Mouse (Mus musculus) frontal cortex, adult 2 months (tissue): Measurements from ENCODE around the gene Gna13. TPM values are rescaled to one million over a fixed set of nuclear protein-coding genes. Genes with fewer than 3 reads are reported as not detected.
"Not testable (repeated sequence)": the region's sequence is repeated elsewhere in the genome, so short reads cannot be mapped to it uniquely, and the experiment has no call there.

Source experiments
- DNase-seq, 2 experiments: peaks; one replicate each; pipeline ENCODE4 v3.0.0; 2022; ENCODE audit warnings: low spot score in 1 of 2; ENCODE audit errors: extremely low spot score in 1 of 2
- polyA plus RNA-seq: library from polyadenylated mRNA; depleted of rRNA; stranded (reverse); fragments of >200 nt; gene quantifications from 2 replicates; pipeline ENCODE4 v1.2.3, GENCODE M21; 2012; rRNA removed

The Gna13 gene
- 31.8 and 33.0 TPM in 2 replicates for polyA plus RNA-seq

DNA sequence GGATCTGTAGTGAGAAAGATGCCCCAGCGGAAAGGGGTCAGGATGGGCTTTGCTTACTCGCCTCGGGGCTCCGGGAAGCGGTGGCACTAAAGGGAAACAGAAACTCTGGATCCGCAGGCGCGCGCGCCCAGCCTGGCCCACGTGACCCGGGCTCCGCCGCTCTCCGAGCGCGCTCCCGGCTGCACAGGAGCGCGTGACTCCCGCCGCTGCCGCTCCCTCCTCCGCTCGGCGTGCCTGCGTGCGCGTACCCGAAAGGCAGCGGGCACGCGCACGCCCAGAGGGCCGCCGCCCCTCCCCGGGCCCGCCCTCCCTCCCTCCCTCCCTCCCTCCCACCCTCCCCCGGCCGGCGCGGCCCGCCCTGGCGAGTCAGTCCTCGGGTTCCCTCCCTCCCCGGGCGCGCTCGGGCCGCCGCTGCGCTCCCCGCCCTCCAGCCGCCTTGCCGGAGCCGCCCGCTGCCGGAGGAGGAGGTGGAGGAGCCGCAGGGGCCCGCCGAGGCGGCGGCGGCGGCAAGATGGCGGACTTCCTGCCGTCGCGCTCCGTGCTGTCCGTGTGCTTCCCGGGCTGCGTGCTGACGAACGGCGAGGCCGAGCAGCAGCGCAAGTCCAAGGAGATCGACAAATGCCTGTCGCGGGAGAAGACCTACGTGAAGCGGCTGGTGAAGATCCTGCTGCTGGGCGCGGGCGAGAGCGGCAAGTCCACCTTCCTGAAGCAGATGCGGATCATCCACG, at the start of gene Gna13:
TSS of gene Gna13 (plus strand) at position 369 of the 728 bp plus-strand sequence.
- DNase-seq: peak; percentile 64 to 90

DNA sequence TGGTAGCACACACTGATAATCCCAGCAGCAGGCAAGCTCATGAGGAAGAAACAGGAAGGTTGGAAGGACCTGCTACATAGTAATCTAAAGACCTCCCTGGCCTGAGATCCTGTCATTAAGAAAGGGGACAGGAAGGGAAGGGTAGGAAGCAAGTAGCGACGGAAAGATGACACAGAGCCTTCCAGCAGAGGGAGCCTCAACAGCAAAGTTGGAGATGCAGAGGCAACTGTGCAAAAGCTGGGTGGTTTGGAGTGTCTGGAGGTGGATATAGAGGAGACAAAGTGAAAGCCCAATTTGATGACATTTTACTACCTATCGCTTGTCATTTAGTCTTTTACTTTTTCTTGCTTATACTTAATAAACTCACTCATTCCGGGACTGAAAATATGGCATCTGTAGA, 45.7 kb upstream of the Gna13 start:
- DNase-seq: peak in 1 of 2 experiments; percentile 80

DNA sequence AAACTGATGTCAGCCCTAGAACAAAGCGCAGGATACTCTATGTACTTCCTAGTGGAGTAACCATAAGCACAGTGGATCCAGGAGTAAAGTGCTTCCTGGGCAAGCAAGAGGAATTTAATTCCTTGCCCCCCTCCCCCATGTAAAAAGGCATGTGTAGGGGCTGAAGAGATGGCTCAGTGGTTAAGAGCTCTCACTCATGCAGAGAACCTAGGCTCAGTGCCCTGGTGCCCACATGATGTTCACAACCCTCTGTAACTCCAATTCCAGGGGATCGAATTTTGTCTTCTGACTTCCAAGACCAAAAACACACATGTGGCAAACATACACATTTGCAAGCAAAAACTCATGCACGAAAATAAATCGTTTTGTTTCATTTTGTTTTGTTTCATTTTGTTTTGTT, 43.2 kb upstream of the Gna13 start:
- DNase-seq: no peak

DNA sequence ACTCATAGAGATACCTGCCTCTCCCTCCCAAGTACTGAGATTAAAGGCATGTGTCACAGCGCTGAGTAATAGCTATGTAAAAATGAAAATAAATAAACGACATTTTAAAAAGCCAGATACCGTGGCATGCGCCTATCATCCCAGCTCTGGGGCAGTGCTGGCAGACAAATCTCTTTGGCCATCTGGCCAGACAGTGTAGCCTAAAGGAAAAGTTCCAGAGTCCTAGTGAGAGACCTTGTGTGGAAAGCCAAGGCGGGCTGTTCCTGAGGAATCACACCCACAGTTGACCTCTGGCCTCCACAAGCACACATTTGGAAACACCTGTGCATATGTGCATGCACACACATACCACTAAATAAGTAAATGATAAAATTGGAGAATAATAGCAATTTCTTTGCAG, 42.7 kb upstream of the Gna13 start:
- no peak for DNase-seq

DNA sequence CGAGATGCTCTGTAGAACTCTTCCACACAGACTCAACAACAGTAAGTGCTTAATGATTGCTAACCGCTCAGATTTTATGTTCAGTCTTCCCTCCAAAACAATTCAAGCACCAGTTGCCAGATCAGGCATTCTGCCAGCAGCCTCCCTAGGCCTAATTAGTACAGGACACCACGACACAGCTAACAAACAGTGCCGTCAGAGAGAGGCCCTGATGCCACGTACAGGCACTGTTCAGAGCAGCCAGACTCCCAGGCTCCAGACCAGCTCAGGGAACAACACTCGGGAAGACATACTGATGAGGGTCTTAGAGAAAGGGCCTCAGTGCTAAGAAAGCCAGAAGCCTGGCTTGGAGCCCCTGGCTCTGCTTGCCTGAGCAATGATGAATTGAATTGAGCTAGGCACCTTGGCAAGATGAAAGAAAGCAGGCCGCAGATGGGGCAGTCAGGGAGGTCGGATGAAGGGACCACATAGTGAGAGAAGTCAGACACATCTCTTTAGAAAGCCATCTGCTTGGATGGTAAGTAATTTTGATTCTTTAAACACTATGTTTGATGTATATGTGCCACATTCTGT, 42.2 kb upstream of the Gna13 start:
- peak; percentile 27 to 59 for DNase-seq

DNA sequence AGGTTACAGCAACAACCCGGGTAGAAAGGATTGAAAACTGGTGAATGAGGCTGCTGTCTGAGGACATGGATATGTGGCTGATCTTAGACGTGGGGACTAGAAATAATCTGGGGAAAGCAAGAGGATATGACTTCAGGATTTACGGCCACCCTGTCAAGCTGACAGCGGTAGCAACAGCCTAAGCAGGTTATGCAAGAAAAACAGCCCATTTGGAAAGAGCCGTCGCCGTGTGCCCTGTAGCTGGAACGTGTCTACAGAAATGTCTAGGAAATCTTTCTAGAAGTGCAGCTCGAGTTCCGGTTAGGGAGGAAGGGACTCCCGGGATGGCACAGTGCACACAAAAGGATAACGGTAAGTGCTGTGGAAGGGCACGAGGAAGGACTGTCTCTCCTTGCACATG, 36.4 kb upstream of the Gna13 start:
- DNase-seq: no peak

DNA sequence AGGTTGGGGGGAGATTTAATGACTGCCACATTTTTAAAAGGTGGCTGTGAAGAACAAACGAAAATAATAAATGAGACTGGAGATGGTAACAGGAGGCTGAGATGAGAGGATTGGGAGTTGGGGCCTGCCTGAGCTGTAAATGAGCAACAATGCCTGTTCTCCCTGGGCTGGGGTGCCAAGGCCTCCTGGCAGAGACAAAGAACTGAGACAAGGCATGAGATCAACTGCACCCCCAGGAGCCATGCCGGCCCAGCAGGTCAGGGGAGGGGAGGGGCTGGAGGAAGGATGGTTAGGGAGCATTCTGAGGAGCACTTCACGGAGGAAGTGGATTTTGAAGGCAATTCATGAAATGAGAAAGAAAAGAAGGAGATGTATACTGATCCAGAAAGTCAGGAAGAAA, 35.2 kb upstream of the Gna13 start:
- no peak for DNase-seq

DNA sequence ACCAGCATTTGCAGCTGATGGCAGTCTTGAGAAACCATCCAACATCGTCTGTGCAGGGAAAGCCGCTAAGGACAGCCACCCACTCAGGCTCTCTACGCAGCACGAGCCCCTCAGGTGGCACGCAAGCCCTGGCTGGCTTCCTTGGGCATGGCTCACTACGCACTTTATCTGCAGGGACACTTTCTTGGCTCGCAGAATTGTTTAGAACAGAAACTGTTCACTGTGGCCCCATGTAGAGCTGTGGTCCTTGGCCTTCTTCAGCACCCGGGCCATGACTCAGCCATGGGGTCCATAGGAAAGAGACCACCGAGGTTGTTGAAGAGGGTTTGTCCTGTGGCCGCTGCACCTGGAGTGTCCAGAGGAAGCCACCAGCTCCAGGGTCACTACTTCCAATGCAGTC, 34.7 kb upstream of the Gna13 start:
- no peak for DNase-seq

DNA sequence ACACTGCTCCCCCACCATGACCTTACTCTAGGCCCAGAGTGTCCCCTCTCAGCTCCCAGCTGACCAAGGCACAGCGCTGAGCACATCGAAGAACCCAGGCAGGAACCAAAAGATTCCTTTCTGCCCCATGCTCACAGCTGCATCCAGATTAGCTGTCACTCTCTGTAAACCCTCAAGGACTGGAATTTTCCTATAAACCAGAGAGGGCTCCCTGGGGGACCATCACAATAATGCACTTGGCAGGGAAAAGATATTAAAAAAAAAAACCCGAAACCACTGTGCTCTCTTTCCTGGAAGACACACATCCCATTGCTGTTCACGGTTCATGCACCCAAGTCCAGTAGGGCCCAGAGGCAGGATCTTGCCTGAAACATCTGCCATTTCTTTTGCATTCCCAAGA, 33.3 kb upstream of the Gna13 start:
- DNase-seq: no peak

DNA sequence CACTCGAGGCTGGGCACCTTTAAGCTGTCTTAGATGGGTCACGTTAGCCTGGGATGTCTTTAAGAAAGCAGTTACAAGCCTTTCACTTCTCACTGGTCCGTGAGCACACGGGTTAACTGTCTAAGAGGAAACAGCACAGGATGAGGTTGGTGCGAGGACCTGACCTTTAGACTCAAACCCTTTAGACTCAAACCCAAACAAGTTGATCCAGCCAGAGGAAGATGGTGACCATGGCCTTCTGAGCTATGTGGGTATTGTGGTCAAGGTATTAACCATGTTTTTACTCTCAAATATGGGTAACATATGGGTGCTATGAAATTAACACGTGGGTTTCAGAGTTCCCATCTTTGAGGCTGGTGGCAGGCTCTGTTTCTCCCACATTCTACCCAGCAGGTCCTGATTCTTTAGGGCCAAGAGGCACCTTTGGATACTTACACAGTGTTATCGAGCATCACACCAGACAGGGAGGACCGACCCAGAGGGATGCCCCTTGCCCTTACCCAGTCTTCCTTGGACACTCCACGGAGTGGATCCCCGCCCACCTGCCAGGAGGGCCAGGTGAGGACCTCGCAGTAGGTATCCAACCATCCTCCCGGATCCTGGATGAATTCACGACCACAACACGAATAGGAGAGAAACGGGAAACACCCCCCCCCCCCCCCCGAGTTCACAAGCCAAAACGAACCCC, 31.8 kb upstream of the Gna13 start:
- no peak for DNase-seq

DNA sequence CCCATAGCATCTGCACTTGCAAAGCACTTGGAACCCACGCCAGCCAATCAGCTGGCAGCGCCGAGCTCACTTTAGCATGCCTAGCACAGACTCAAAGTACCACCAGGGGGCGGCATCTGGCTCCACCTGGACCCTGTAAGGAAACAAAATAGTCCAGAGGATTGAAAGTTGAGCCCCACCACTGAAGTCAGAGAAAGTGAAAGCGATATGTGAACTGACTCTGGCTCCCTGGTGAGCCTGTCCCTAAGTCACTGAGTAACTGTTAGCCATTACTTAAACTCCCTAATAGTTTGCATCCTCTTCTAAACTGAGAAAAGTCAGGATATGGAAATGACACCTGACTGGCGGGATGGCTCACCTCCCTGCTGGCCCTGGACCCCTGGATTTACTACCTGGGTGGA, 31.2 kb upstream of the Gna13 start:
- peak; percentile 73 to 97 for DNase-seq

DNA sequence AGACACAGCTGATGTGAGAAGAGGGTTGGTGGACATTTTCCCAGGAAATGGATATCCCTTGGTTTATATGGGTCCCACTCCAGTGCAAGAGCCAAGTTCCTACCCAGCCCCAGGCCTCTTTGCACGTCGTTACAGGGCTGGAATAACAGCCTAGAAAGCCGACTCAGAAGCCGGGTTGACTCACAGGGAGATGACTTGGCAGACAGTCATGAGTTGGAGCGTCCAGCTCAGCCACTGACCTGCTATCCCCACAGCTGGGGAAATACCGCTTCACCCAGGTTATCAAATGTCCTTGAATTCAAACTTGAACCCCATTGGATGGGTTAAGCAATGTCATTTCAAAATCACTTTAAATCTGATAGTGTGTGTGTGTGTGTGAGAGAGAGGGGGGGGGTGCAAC, 29.9 kb upstream of the Gna13 start:
- no peak for DNase-seq

DNA sequence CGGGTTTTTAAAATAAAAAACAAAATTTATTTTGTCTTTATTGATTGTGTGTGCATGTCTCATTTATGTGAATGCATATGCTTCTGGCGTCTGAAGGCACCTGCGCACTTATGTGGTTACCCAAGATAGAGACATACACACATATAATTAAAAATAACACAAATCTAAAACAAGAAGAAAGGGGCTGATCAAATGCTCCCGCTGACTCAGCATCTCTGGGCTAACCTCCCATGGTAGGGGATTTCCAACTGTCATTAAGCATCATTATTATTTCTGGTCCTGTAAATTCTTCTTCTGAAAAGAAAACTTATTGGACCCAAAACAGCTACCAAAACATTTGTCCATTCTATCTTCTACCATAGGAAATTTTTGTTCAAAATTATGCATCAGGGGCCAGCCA, 27.9 kb upstream of the Gna13 start:
- DNase-seq: no peak

DNA sequence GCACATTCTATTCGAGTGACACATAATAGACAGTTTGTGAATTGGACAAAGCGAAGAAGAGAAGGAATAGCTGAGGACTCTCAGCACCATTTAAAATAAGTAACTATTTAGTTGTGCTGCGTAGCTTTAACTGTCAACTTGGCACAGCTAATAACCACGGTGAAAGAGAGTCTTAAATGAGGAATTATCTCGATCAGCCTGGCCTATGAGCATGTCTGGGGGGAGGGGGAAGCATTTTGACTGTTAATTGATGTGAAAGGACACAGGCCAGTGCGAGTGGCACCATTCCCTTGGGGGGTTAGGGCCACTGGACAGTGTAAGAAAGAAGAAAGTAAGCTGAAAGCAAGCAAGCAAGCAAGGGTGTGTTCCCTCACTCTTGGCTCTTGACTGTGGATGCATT, 26.7 kb upstream of the Gna13 start:
- no peak for DNase-seq

DNA sequence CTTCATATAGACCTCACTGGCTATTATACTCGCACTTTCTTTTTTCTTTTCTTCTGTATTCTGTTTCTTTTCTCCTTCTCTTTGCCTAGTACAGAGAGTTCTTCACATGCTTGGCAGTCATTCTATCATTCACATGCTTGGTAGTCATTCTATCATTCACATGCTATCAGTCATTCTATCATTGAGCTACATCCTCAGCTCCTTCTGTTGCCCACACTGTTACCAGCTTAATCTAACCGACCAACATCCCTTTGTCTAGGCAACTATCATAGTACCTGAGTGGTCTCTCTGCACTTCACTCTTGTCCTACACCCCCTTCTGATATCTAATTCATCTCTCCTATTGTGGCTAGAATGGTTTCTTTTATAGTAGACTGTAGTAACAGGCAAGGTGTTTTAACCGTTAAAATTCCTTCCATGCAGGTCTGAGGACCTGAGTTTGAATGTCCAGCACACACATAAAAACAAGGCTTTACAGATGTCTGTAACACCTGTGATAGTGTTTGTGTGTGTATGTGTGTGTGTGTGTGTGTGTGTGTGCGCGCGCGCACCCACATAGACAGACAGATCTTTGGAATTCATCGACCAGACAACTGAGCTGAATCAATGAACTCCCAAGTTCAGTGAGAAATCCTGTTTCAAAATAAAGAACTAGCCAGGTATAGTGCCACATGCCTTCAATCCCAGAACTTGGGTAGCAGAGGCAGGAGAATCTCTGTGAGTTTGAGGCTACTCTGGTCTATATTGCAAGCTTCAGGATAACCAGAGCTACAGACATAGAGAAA, 23.3 kb upstream of the Gna13 start:
- no peak for DNase-seq

DNA sequence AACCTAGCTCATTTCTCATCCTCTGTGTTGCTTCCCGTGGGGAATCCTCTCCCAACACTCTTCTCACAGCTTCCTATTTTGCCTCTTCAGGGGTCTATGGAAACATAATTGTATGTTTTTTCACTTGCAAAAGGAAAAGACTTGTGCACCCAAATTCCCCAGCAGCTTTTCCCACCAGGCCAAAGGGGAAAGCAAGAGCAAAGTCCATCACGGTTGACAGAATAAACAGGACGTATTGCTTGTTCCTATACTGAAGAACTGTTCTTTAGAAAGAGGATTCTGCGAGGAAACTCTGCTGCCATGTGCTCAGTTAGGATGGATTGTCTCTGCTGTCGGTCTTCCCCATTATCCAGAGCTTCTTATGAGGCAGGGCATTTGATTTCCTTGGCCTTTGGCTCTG, 22.1 kb upstream of the Gna13 start:
- no peak for DNase-seq

DNA sequence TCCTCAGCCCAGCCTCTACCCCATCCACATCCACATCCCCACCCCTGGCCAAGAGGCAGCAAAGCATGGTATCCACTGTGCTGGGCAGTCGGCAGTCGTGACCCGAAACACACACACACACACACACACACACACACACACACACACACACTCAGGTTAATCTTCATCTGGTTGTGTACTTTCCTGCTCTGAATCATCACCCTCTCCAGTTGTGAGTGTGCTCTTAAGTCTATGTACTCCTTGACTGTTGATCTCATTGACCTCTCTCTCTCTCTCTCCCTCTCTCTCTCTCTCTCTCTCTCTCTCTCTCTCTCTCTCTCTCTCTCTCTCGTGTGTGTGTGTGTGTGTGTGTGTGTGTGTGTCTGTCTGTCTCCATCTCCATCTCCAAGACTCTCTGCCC, 20.0 kb upstream of the Gna13 start:
- DNase-seq: not testable (repeated sequence)

DNA sequence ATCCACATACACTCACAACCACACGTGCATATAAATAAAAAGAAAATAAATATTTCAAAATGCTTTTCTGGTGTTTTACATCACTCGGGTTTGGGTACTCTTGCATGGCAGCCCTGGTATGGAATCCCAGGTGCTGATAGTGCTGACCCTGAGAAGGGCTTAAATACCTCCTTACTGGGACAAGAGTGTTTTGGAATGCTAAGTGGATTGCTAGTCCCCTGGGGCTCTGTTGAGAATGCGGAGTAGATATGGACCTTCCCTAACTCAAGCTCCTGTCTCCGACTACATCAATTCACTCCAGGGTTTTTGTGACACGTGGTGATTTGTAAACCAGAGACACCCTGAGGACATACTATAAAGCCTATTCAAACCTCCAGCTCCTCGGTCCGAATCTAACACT, 19.1 kb upstream of the Gna13 start:
- DNase-seq: no peak

DNA sequence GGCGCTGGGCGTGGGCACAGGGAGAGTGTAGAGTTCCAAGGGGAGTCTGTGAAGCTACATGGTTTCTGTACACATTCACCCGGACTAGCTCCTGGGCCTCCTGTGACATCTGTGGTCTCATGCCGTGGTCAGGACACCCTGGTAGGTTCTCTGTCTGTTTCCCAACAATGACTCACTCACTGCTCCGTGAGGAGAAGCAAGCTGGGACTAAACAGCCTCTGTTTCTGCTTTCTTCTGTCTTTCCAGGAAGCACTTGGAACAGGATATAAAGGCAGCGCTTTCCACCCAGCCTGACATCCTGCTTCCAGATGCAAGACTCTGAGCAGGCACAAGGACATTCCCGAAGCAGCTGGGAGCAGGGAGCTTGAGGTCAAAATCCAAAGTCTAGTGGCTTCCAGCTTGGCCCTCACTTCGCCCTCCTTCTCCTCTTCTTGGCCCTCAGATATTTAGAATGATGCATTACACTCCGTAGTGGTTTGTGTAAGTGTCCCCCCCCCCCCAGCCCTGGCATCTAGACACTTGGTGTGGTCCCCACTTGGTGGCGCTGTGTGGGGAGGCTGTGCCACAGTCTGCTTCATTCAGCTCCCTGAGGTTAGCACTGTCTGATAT, 18.5 kb upstream of the Gna13 start:
- no peak for DNase-seq

DNA sequence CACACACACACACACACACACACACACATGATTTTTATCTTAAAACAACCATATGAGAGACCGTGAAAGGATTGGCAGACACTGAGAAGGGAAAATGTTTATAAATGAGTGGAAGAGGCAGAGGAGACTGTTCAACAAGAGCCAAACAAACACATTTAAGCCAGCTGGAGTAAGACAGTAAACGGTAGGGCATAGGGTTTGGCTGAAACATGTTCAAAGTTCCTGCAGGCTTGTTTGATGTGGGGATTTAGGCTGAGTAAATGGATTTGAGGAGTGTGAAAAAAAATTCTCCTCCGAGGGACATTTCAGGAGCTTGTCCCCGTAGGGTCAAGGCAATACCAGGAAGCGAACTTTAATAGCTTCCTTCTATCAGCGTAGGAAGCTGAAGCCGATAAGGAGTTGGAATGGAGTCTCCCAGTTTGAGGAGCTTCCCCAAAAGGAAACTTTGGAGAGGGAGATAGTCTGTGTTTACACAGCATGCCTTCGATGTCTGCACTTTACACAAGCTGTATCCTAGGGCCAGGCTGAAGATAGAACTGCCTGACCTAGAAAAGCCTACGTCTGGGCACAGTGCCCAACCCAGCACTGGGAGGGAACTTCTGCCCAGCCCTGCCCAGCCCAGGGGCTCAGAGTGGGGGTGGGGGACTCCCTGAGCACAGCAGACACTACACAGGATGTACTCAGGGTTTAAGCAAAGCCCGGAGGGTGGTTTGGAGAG, 15.2 kb upstream of the Gna13 start:
- DNase-seq: peak; percentile 73 to 78
